Mouse (Mus musculus): ENCODE measurements at regions not wholly inside any gene's neighbourhood (a gene's known extent, or its start where the extent isn't known, plus 50 kb on each side); places are given as distances from the start of the nearest gene placed in this dataset.

GRCm38 (mm10) chr17:45859441-45859840 lies 125.8 kb upstream of the 1600014C23Rik start:
- TF ChIP-seq CTCF (IDR thresholded peaks at IDR 0.05; ENCODE audit: low read depth, low read length) (no peak), POLR2A (IDR thresholded peaks at IDR 0.05; ENCODE audit: borderline replicate concordance, low read depth, low read length) (no peak)
